Mouse (Mus musculus) liver, embryonic 14.5 days (tissue): ENCODE results near the gene Jund.

ENCODE experiments used
- CTCF ChIP-seq: IDR thresholded peaks from 2 replicates; pipeline ENCODE4 v1.5.1; 2016; ENCODE audit warnings: antibody characterized with exemption, low read depth, control low read depth
- EP300 ChIP-seq: IDR thresholded peaks from 2 replicates; pipeline ENCODE4 v1.6.1; 2016; ENCODE audit warnings: antibody characterized with exemption, low read depth

GRCm38 (mm10) chr8:70746676-70747075 lies 47.9 kb downstream of the Jund start:
- TF ChIP-seq EP300: no peak
- TF ChIP-seq CTCF: no peak
